Mouse (Mus musculus) limb, embryonic 12.5 days (tissue): ENCODE measurements around the gene Snx21. TPM values are rescaled to one million over a fixed set of nuclear protein-coding genes. Genes with fewer than 3 reads are reported as not detected.

ENCODE experiments used
- ATAC-seq: fragments of 200-750 bp; cut with Nextera tagmentation; 2 replicates; pipeline ENCODE4 v1.8.0; 2017; ENCODE audit warnings: low read depth, moderate TSS enrichment; ENCODE audit not compliant: insufficient number of reproducible peaks, insufficient read depth, low FRiP score, low TSS enrichment
- H3K27ac ChIP-seq: fragments of 300-500 bp; sonication (generic); 2 replicates; pipeline ENCODE4 v1.5.1; 2016; ENCODE audit warnings: mild to moderate bottlenecking, moderate library complexity
- H3K27me3 ChIP-seq: fragments of 300-500 bp; sonication (generic); 2 replicates; pipeline ENCODE4 v1.6.1; 2016; ENCODE audit warnings: mild to moderate bottlenecking, moderate library complexity
- H3K36me3 ChIP-seq: fragments of 300-500 bp; sonication (generic); 2 replicates; pipeline ENCODE4 v1.6.1; 2016; ENCODE audit warnings: mild to moderate bottlenecking, moderate library complexity
- H3K4me1 ChIP-seq: fragments of 300-500 bp; sonication (generic); replicated peaks from 2 replicates; pipeline ENCODE4 v1.6.1; 2016
- H3K4me2 ChIP-seq: fragments of 300-500 bp; sonication (generic); 2 replicates; pipeline ENCODE4 v1.6.1; 2016; ENCODE audit warnings: mild to moderate bottlenecking, moderate library complexity
- H3K4me3 ChIP-seq: fragments of 300-500 bp; sonication (generic); replicated peaks from 2 replicates; pipeline ENCODE4 v1.5.1; 2016; ENCODE audit warnings: mild to moderate bottlenecking
- H3K9ac ChIP-seq: fragments of 300-500 bp; sonication (generic); replicated peaks from 2 replicates; pipeline ENCODE4 v1.6.1; 2016; ENCODE audit warnings: mild to moderate bottlenecking, moderate library complexity
- H3K9me3 ChIP-seq: fragments of 300-500 bp; sonication (generic); 2 replicates; pipeline ENCODE4 v1.6.1; 2016; ENCODE audit warnings: mild to moderate bottlenecking, moderate library complexity
- WGBS: fragments of 180-500 bp; shearing (Covaris S2); methylation state at CpG from one replicate; pipeline ENCODE4 v1.1.7; 2016; 5-methylcytosine and 5-hydroxymethylcytosine counted together
- polyA plus RNA-seq: library from polyadenylated mRNA; unstranded; fragments of >200 nt; fragmentation: Nextera tagmentation; extraction: Ambion mirVana; gene quantifications from 2 replicates; pipeline ENCODE4 v1.2.1, GENCODE M21; 2016

The Snx21 gene
- polyA plus RNA-seq: 19.0 and 19.2 TPM in 2 replicates

GRCm38 (mm10) chr2:164785481-164786387, at the start of gene Snx21:
Snx21 (plus strand) TSS chr2:164785823.
- H3K9me3 ChIP-seq: no peaks in the 10 kb centered on the region
- peak within 1 kb of the TSS; percentile 75 for H3K9ac ChIP-seq
- under 1% methylated on average over 88 of the region's 89 CpGs for WGBS
- peak within 1 kb of the TSS; percentile 84 for H3K4me2 ChIP-seq
- H3K4me3 ChIP-seq: peak within 1 kb of the TSS; percentile 68
- H3K27ac ChIP-seq: peak within 1 kb of the TSS; percentile 73
- peaks cover 21% of the 10 kb centered on the region for H3K36me3 ChIP-seq
- H3K4me1 ChIP-seq: peaks cover 12% of the 10 kb centered on the region
- ATAC-seq: peak; percentile 87
- 0 out of 2 replicates have a peak, but pooled peaks cover 3% of the 10 kb centered on the region for H3K27me3 ChIP-seq

GRCm38 (mm10) chr2:164737377-164738090, 48.1 kb upstream of the Snx21 start:
- H3K27ac ChIP-seq: no peak overlapping the region
- no peaks in the 10 kb centered on the region for H3K36me3 ChIP-seq
- no peak for ATAC-seq
- no peak overlapping the region for H3K9ac ChIP-seq
- H3K4me1 ChIP-seq: peaks cover 4% of the 10 kb centered on the region; the same call in 1 of the 2 replicates
- WGBS: 68% methylated on average over 3 of the region's 3 CpGs
- H3K9me3 ChIP-seq: no peaks in the 10 kb centered on the region
- no peak overlapping the region for H3K4me2 ChIP-seq
- no peak overlapping the region for H3K4me3 ChIP-seq
- no peaks in the 10 kb centered on the region for H3K27me3 ChIP-seq

- Histone ChIP-seq H3K27me3 (no peaks in the 10 kb centered on the region), H3K36me3 (no peaks in the 10 kb centered on the region), H3K4me2 (no peak overlapping the region), H3K4me3 (no peak overlapping the region), H3K9me3 (no peaks in the 10 kb centered on the region), H3K9ac (no peak overlapping the region), H3K27ac (no peak overlapping the region), H3K4me1 (peaks cover 4% of the 10 kb centered on the region; the same call in 1 of the 2 replicates)
- ATAC-seq: no peak
- 43% methylated on average over 7 of the region's 7 CpGs for WGBS
Measured at GRCm38 (mm10) chr2:164739876-164740275, 45.7 kb upstream of the Snx21 start.

GRCm38 (mm10) chr2:164744987-164745386, 40.6 kb upstream of the Snx21 start:
- Histone ChIP-seq H3K9me3 (no peaks in the 10 kb centered on the region), H3K36me3 (peaks cover 26% of the 10 kb centered on the region), H3K27me3 (no peaks in the 10 kb centered on the region), H3K4me2 (peak overlapping the region; percentile 90), H3K4me1 (peaks cover 19% of the 10 kb centered on the region), H3K27ac (no peak overlapping the region), H3K9ac (peak overlapping the region; percentile 91; the same call in 1 of the 2 replicates), H3K4me3 (peak overlapping the region; percentile 94)
- 68% methylated on average over 13 of the region's 13 CpGs for WGBS
- ATAC-seq: no peak

GRCm38 (mm10) chr2:164745843-164746479, 39.7 kb upstream of the Snx21 start, which contains the start of the genes Wfdc3 and Dnttip1:
Wfdc3 (minus strand) TSS chr2:164745931.
Dnttip1 (plus strand) TSS chr2:164745983.
- peak; percentile 75 for ATAC-seq
- Histone ChIP-seq H3K27ac (peak within 1 kb of the TSS; percentile 66; the same call in 1 of the 2 replicates), H3K4me3 (peak within 1 kb of the TSS; percentile 94), H3K27me3 (no peaks in the 10 kb centered on the region), H3K4me1 (peaks cover 19% of the 10 kb centered on the region), H3K9me3 (no peaks in the 10 kb centered on the region), H3K36me3 (peaks cover 36% of the 10 kb centered on the region), H3K9ac (peak within 1 kb of the TSS; percentile 91), H3K4me2 (peak within 1 kb of the TSS; percentile 90)
- under 1% methylated on average over 70 of the region's 70 CpGs for WGBS

GRCm38 (mm10) chr2:164746693-164747092, 38.9 kb upstream of the Snx21 start:
- WGBS: 55% methylated on average over 8 of the region's 8 CpGs
- no peak for ATAC-seq
- H3K27ac ChIP-seq: no peak overlapping the region

GRCm38 (mm10) chr2:164748191-164748590, 37.4 kb upstream of the Snx21 start:
- ATAC-seq: no peak
- H3K9me3 ChIP-seq: no peaks in the 10 kb centered on the region
- H3K4me1 ChIP-seq: peaks cover 19% of the 10 kb centered on the region
- 86% methylated on average over 4 of the region's 4 CpGs for WGBS
- no peak overlapping the region for H3K27ac ChIP-seq
- H3K27me3 ChIP-seq: no peaks in the 10 kb centered on the region
- no peak overlapping the region for H3K9ac ChIP-seq
- H3K4me3 ChIP-seq: no peak overlapping the region
- no peak overlapping the region for H3K4me2 ChIP-seq
- peaks cover 58% of the 10 kb centered on the region for H3K36me3 ChIP-seq

More at GRCm38 (mm10) chr2:164746693-164747092, 38.9 kb upstream of the Snx21 start:
- Histone ChIP-seq H3K4me3 (peak overlapping the region; percentile 94), H3K27me3 (no peaks in the 10 kb centered on the region), H3K9ac (peak overlapping the region; percentile 91), H3K9me3 (no peaks in the 10 kb centered on the region), H3K4me2 (peak overlapping the region; percentile 90), H3K36me3 (peaks cover 43% of the 10 kb centered on the region), H3K4me1 (peaks cover 19% of the 10 kb centered on the region)

GRCm38 (mm10) chr2:164748991-164749390, 36.6 kb upstream of the Snx21 start:
- no peak overlapping the region for H3K27ac ChIP-seq
- no peaks in the 10 kb centered on the region for H3K27me3 ChIP-seq
- H3K36me3 ChIP-seq: peaks cover 66% of the 10 kb centered on the region
- H3K9ac ChIP-seq: no peak overlapping the region
- 92% methylated on average over 6 of the region's 6 CpGs for WGBS
- H3K4me1 ChIP-seq: peaks cover 19% of the 10 kb centered on the region
- H3K4me2 ChIP-seq: no peak overlapping the region
- H3K9me3 ChIP-seq: no peaks in the 10 kb centered on the region
- H3K4me3 ChIP-seq: no peak overlapping the region
- no peak for ATAC-seq

GRCm38 (mm10) chr2:164752454-164752853, 33.2 kb upstream of the Snx21 start:
- Histone ChIP-seq H3K36me3 (peaks cover 97% of the 10 kb centered on the region), H3K27me3 (no peaks in the 10 kb centered on the region), H3K9me3 (no peaks in the 10 kb centered on the region), H3K27ac (no peak overlapping the region), H3K4me1 (0 out of 2 replicates have a peak, but pooled peaks cover 3% of the 10 kb centered on the region), H3K4me2 (no peak overlapping the region), H3K9ac (no peak overlapping the region), H3K4me3 (no peak overlapping the region)
- 94% methylated on average over 2 of the region's 2 CpGs for WGBS
- no peak for ATAC-seq

- no peaks in the 10 kb centered on the region for H3K4me1 ChIP-seq
- ATAC-seq: no peak
- no peak overlapping the region for H3K27ac ChIP-seq
- no peak overlapping the region for H3K4me2 ChIP-seq
- no peak overlapping the region for H3K9ac ChIP-seq
- WGBS: 87% methylated on average over 11 of the region's 11 CpGs
- H3K4me3 ChIP-seq: no peak overlapping the region
- peaks cover 97% of the 10 kb centered on the region for H3K36me3 ChIP-seq
- no peaks in the 10 kb centered on the region for H3K27me3 ChIP-seq
- no peaks in the 10 kb centered on the region for H3K9me3 ChIP-seq
Measured at GRCm38 (mm10) chr2:164754105-164754504, 31.5 kb upstream of the Snx21 start.
